Mouse (Mus musculus): Measurements from ENCODE around the gene Mettl23.

- no peak for TF ChIP-seq CTCF (IDR thresholded peaks at IDR 0.05; ENCODE audit: low read depth, low read length)
- TF ChIP-seq POLR2A (IDR thresholded peaks at IDR 0.05; ENCODE audit: extremely low read depth, insufficient read depth, low read length): no peak
Observed at GRCm38 (mm10) chr11:116836283-116836682, 6.8 kb upstream of the Mettl23 start.
